Mouse (Mus musculus) cerebellum, adult 2 months (tissue): Measurements from ENCODE around the gene Tnpo1. TPM values are rescaled to one million over a fixed set of nuclear protein-coding genes. Genes with fewer than 3 reads are reported as not detected.

Experiments
- DNase-seq, 2 experiments: peaks; one replicate each; pipeline ENCODE4 v3.0.0; 2021
- H3K27ac ChIP-seq: fragments of 200-500 bp; 2 replicates; pipeline ENCODE4 v1.5.1; 2012; ENCODE audit warnings: low read length, control low read depth, inconsistent platforms; ENCODE audit not compliant: insufficient read depth
- H3K27me3 ChIP-seq: fragments of 200-500 bp; 2 replicates; pipeline ENCODE4 v1.6.1; 2012; ENCODE audit warnings: inconsistent platforms, mild to moderate bottlenecking, low read length, moderate library complexity; ENCODE audit not compliant: control insufficient read depth, insufficient read depth
- H3K4me1 ChIP-seq: fragments of 200-500 bp; 2 replicates; pipeline ENCODE4 v1.6.1; 2011; ENCODE audit warnings: low read length; ENCODE audit not compliant: control insufficient read depth, insufficient read depth
- H3K4me3 ChIP-seq: fragments of 200-500 bp; replicated peaks from 2 replicates; pipeline ENCODE3; 2011; ENCODE audit warnings: mild to moderate bottlenecking, low read depth, low read length, control low read depth; ENCODE audit not compliant: insufficient read depth
- CTCF ChIP-seq: fragments of 200-500 bp; IDR thresholded peaks from 2 replicates; pipeline ENCODE4 v1.5.1; 2011; ENCODE audit warnings: low read depth, mild to moderate bottlenecking, control low read depth, low read length, moderate library complexity, borderline replicate concordance; ENCODE audit not compliant: insufficient read depth
- POLR2A ChIP-seq: fragments of 200-500 bp; IDR thresholded peaks from 2 replicates; pipeline ENCODE4 v1.6.1; 2011; ENCODE audit warnings: low read length, control low read depth, borderline replicate concordance; ENCODE audit not compliant: insufficient read depth
- WGBS: fragments of 180-500 bp; shearing (Covaris S2); methylation state at CpG from one replicate; pipeline ENCODE4 v1.1.7; 2018; 5-methylcytosine and 5-hydroxymethylcytosine counted together
- polyA plus RNA-seq: library from polyadenylated mRNA; depleted of rRNA; stranded (reverse); fragments of >200 nt; gene quantifications from 2 replicates; pipeline ENCODE4 v1.2.3, GENCODE M21; 2012

Gene Tnpo1
- polyA plus RNA-seq, 1 experiment = 23.9 TPM

GRCm38 (mm10) chr13:98897577-98897976 lies 28.6 kb downstream of the Tnpo1 start:
- TF ChIP-seq POLR2A (no peak), CTCF (no peak)
- H3K27me3 ChIP-seq = no peaks in the 10 kb centered on the region
- H3K27ac ChIP-seq = no peak overlapping the region
- peaks cover 10% of the 10 kb centered on the region for H3K4me1 ChIP-seq
- no peak for DNase-seq
- 18% methylated on average over 5 of the region's 5 CpGs for WGBS
- no peak overlapping the region for H3K4me3 ChIP-seq

GRCm38 (mm10) chr13:98896434-98897126 lies 29.6 kb downstream of the Tnpo1 start:
- 83% methylated on average over 7 of the region's 7 CpGs for WGBS

GRCm38 (mm10) chr13:98896013-98896412 lies 30.2 kb downstream of the Tnpo1 start:
- Histone ChIP-seq H3K27ac (no peak overlapping the region), H3K4me3 (no peak overlapping the region), H3K27me3 (no peaks in the 10 kb centered on the region), H3K4me1 (peaks cover 5% of the 10 kb centered on the region; the same call in 1 of the 2 replicates)
- 61% methylated on average over 4 of the region's 4 CpGs for WGBS
- no peak for DNase-seq
- TF ChIP-seq POLR2A (no peak), CTCF (no peak)

More at GRCm38 (mm10) chr13:98896434-98897126, 29.6 kb downstream of the Tnpo1 start:
- Histone ChIP-seq H3K4me3 (no peak overlapping the region), H3K27me3 (no peaks in the 10 kb centered on the region), H3K27ac (no peak overlapping the region), H3K4me1 (peaks cover 5% of the 10 kb centered on the region; the same call in 1 of the 2 replicates)
- DNase-seq = no peak
- TF ChIP-seq CTCF = no peak

- TF ChIP-seq POLR2A = no peak
- no peak for TF ChIP-seq CTCF
- Histone ChIP-seq H3K4me1 (peaks cover 7% of the 10 kb centered on the region), H3K4me3 (no peak overlapping the region), H3K27me3 (no peaks in the 10 kb centered on the region), H3K27ac (no peak overlapping the region)
- WGBS = 21% methylated on average over 2 of the region's 2 CpGs
- DNase-seq = no peak
Measured at GRCm38 (mm10) chr13:98894900-98895299, 31.3 kb downstream of the Tnpo1 start.

- Histone ChIP-seq H3K4me3 (no peak overlapping the region), H3K4me1 (peaks cover 7% of the 10 kb centered on the region), H3K27me3 (no peaks in the 10 kb centered on the region), H3K27ac (no peak overlapping the region)
- TF ChIP-seq POLR2A (no peak), CTCF (no peak)
- no peak for DNase-seq
- WGBS = 22% methylated on average over 8 of the region's 8 CpGs
Measured at GRCm38 (mm10) chr13:98891443-98891842, 34.7 kb downstream of the Tnpo1 start.

GRCm38 (mm10) chr13:98890871-98891219 lies 35.3 kb downstream of the Tnpo1 start:
- 1% methylated on average over 32 of the region's 32 CpGs for WGBS
- Histone ChIP-seq H3K4me3 (peak overlapping the region; percentile 69), H3K27me3 (no peaks in the 10 kb centered on the region), H3K4me1 (peaks cover 5% of the 10 kb centered on the region), H3K27ac (peak overlapping the region; percentile 12; the same call in 1 of the 2 replicates)
- peak; percentile 89 to 92 for DNase-seq
- peak; percentile 49; the same call in 1 of the 2 replicates for TF ChIP-seq POLR2A
- no peak for TF ChIP-seq CTCF

GRCm38 (mm10) chr13:98890137-98890870 lies 35.9 kb downstream of the Tnpo1 start:
- TF ChIP-seq CTCF = no peak
- TF ChIP-seq POLR2A = no peak

GRCm38 (mm10) chr13:98889211-98889610 lies 37.0 kb downstream of the Tnpo1 start:
- Histone ChIP-seq H3K27me3 (no peaks in the 10 kb centered on the region), H3K27ac (no peak overlapping the region), H3K4me3 (no peak overlapping the region), H3K4me1 (peaks cover 5% of the 10 kb centered on the region)
- DNase-seq = no peak
- TF ChIP-seq CTCF (no peak), POLR2A (no peak)
- 46% methylated on average over 11 of the region's 12 CpGs for WGBS

More at GRCm38 (mm10) chr13:98890137-98890870, 35.9 kb downstream of the Tnpo1 start:
- Histone ChIP-seq H3K27me3 (no peaks in the 10 kb centered on the region), H3K4me3 (peak overlapping the region; percentile 69), H3K4me1 (peaks cover 5% of the 10 kb centered on the region), H3K27ac (peak overlapping the region; percentile 12; the same call in 1 of the 2 replicates)
- 1% methylated on average over 70 of the region's 71 CpGs for WGBS
- peak; percentile 55 to 60 for DNase-seq
